Mouse (Mus musculus) thymus, postnatal 0 days (tissue): ENCODE measurements around the gene Cdadc1. TPM values are rescaled to one million over a fixed set of nuclear protein-coding genes. Genes with fewer than 3 reads are reported as not detected.
A peak's percentile ranks its signal among the peaks of the same experiment; 100 is the strongest.
"Not testable (repeated sequence)": the region's sequence is repeated elsewhere in the genome, so short reads cannot be mapped to it uniquely, and the experiment has no call there.

Experiments
- DNase-seq: peaks from one replicate; pipeline ENCODE4 v3.0.0-alpha.2; 2015; ENCODE audit warnings: low spot score
- polyA plus RNA-seq: library from polyadenylated mRNA; unstranded; fragments of >200 nt; fragmentation: Nextera tagmentation; extraction: Ambion mirVana; gene quantifications from 2 replicates; pipeline ENCODE4 v1.2.1, GENCODE M21; 2015

The Cdadc1 gene
- polyA plus RNA-seq, 1 experiment from 2014 or later: 40.3 TPM

- not testable (repeated sequence) for DNase-seq
Measured at GRCm38 (mm10) chr14:59614149-59614548, 16.4 kb upstream of the Cdadc1 start.

GRCm38 (mm10) chr14:59612920-59613625 lies 15.3 kb upstream of the Cdadc1 start:
- DNase-seq: peak; percentile 43

GRCm38 (mm10) chr14:59607021-59607420 lies 9.3 kb upstream of the Cdadc1 start:
- no peak for DNase-seq

- peak; percentile 67 for DNase-seq
Measured at GRCm38 (mm10) chr14:59605671-59606353, 8.1 kb upstream of the Cdadc1 start.

- peak; percentile 45 for DNase-seq
Measured at GRCm38 (mm10) chr14:59604002-59604645, 6.4 kb upstream of the Cdadc1 start.

GRCm38 (mm10) chr14:59598260-59598627 lies 485 bp upstream of the Cdadc1 start:
- DNase-seq: no peak

- no peak for DNase-seq
Measured at GRCm38 (mm10) chr14:59594988-59595387, 2.8 kb downstream of the Cdadc1 start.

GRCm38 (mm10) chr14:59592593-59592992 lies 5.2 kb downstream of the Cdadc1 start:
- DNase-seq: no peak

GRCm38 (mm10) chr14:59591901-59592300 lies 5.9 kb downstream of the Cdadc1 start:
- no peak for DNase-seq

- DNase-seq: peak; percentile 22
Measured at GRCm38 (mm10) chr14:59590614-59591013, 7.1 kb downstream of the Cdadc1 start.

GRCm38 (mm10) chr14:59576385-59576784 lies 21.4 kb downstream of the Cdadc1 start:
- DNase-seq: no peak

- no peak for DNase-seq
Measured at GRCm38 (mm10) chr14:59566756-59567155, 31.0 kb downstream of the Cdadc1 start.

- DNase-seq: no peak
Measured at GRCm38 (mm10) chr14:59557886-59558285, 39.9 kb downstream of the Cdadc1 start.

GRCm38 (mm10) chr14:59557071-59557470 lies 40.7 kb downstream of the Cdadc1 start:
- no peak for DNase-seq

GRCm38 (mm10) chr14:59555928-59556531 lies 41.7 kb downstream of the Cdadc1 start:
- DNase-seq: peak; percentile 80

- peak; percentile 22 for DNase-seq
Measured at GRCm38 (mm10) chr14:59555018-59555417, 42.7 kb downstream of the Cdadc1 start.

- peak; percentile 8 for DNase-seq
Measured at GRCm38 (mm10) chr14:59554025-59554424, 43.7 kb downstream of the Cdadc1 start.

- no peak for DNase-seq
Measured at GRCm38 (mm10) chr14:59551956-59552355, 45.8 kb downstream of the Cdadc1 start.

- no peak for DNase-seq
Measured at GRCm38 (mm10) chr14:59550841-59551240, 46.9 kb downstream of the Cdadc1 start.

- no peak for DNase-seq
Measured at GRCm38 (mm10) chr14:59549106-59549505, 48.7 kb downstream of the Cdadc1 start.

- DNase-seq: no peak
Measured at GRCm38 (mm10) chr14:59548532-59548931, 49.2 kb downstream of the Cdadc1 start.

- no peak for DNase-seq
Measured at GRCm38 (mm10) chr14:59547530-59547929, 50.2 kb downstream of the Cdadc1 start.
